Mouse (Mus musculus): Measurements from ENCODE around the gene Itga4. TPM values are rescaled to one million over a fixed set of nuclear protein-coding genes. Genes with fewer than 3 reads are reported as not detected.

The Itga4 gene
- polyA plus RNA-seq, 1 experiment from 2014 or later = 3.1 TPM

- H3K4me3 ChIP-seq (replicated peaks; ENCODE audit: low read length) = no peak overlapping the region
- peaks cover 12% of the 10 kb centered on the region for H3K4me1 ChIP-seq (replicated peaks; ENCODE audit: control insufficient read depth, insufficient read depth, low read length)
- peaks cover 4% of the 10 kb centered on the region; the same call in 1 of the 2 replicates for H3K27me3 ChIP-seq (replicated peaks; ENCODE audit: control insufficient read depth, insufficient read depth, low read length)
- no peaks in the 10 kb centered on the region for H3K9me3 ChIP-seq (ENCODE audit: control insufficient read depth, low read length)
- no peak overlapping the region for H3K4me2 ChIP-seq (ENCODE audit: low read length)
- H3K27ac ChIP-seq (ENCODE audit: low read length) = no peak overlapping the region
- ATAC-seq = no peak
- no peaks in the 10 kb centered on the region for H3K36me3 ChIP-seq (ENCODE audit: control insufficient read depth, insufficient read depth)
- 76% methylated on average over 4 of the region's 4 CpGs for whole genome bisulfite sequencing
- H3K9ac ChIP-seq (replicated peaks; ENCODE audit: low read depth, low read length) = no peak overlapping the region
Measured at GRCm38 (mm10) chr2:79256880-79257279, 1.7 kb downstream of the Itga4 start.

- H3K4me2 ChIP-seq (ENCODE audit: low read length) = no peak overlapping the region
Measured at GRCm38 (mm10) chr2:79257411-79257810, 2.2 kb downstream of the Itga4 start.

GRCm38 (mm10) chr2:79259326-79259725 lies 4.1 kb downstream of the Itga4 start:
- Histone ChIP-seq H3K4me2 (ENCODE audit: low read length) (no peak overlapping the region), H3K36me3 (ENCODE audit: control insufficient read depth, insufficient read depth) (no peaks in the 10 kb centered on the region), H3K4me1 (replicated peaks; ENCODE audit: control insufficient read depth, insufficient read depth, low read length) (peaks cover 12% of the 10 kb centered on the region), H3K9me3 (ENCODE audit: control insufficient read depth, low read length) (no peaks in the 10 kb centered on the region), H3K27me3 (replicated peaks; ENCODE audit: control insufficient read depth, insufficient read depth, low read length) (peaks cover 4% of the 10 kb centered on the region; the same call in 1 of the 2 replicates), H3K9ac (replicated peaks; ENCODE audit: low read depth, low read length) (no peak overlapping the region), H3K27ac (ENCODE audit: low read length) (no peak overlapping the region), H3K4me3 (replicated peaks; ENCODE audit: low read length) (no peak overlapping the region)
- 77% methylated on average over 4 of the region's 4 CpGs for WGBS
- ATAC-seq = no peak

More at GRCm38 (mm10) chr2:79257411-79257810, 2.2 kb downstream of the Itga4 start:
- Histone ChIP-seq H3K9ac (replicated peaks; ENCODE audit: low read depth, low read length) (no peak overlapping the region), H3K9me3 (ENCODE audit: control insufficient read depth, low read length) (no peaks in the 10 kb centered on the region), H3K27me3 (replicated peaks; ENCODE audit: control insufficient read depth, insufficient read depth, low read length) (peaks cover 4% of the 10 kb centered on the region; the same call in 1 of the 2 replicates), H3K4me3 (replicated peaks; ENCODE audit: low read length) (no peak overlapping the region), H3K4me1 (replicated peaks; ENCODE audit: control insufficient read depth, insufficient read depth, low read length) (peaks cover 12% of the 10 kb centered on the region), H3K36me3 (ENCODE audit: control insufficient read depth, insufficient read depth) (no peaks in the 10 kb centered on the region), H3K27ac (ENCODE audit: low read length) (no peak overlapping the region)
- 74% methylated on average over 4 of the region's 4 CpGs for WGBS
- no peak for ATAC-seq

- Histone ChIP-seq H3K27me3 (replicated peaks; ENCODE audit: control insufficient read depth, insufficient read depth, low read length) (no peaks in the 10 kb centered on the region), H3K9me3 (ENCODE audit: control insufficient read depth, low read length) (no peaks in the 10 kb centered on the region), H3K9ac (replicated peaks; ENCODE audit: low read depth, low read length) (no peak overlapping the region), H3K4me2 (ENCODE audit: low read length) (no peak overlapping the region), H3K4me3 (replicated peaks; ENCODE audit: low read length) (no peak overlapping the region), H3K4me1 (replicated peaks; ENCODE audit: control insufficient read depth, insufficient read depth, low read length) (no peaks in the 10 kb centered on the region), H3K27ac (ENCODE audit: low read length) (no peak overlapping the region), H3K36me3 (ENCODE audit: control insufficient read depth, insufficient read depth) (no peaks in the 10 kb centered on the region)
- ATAC-seq = no peak
- 49% methylated on average over 4 of the region's 4 CpGs for WGBS
Measured at GRCm38 (mm10) chr2:79265665-79266064, 10.4 kb downstream of the Itga4 start.

GRCm38 (mm10) chr2:79266480-79266879 lies 11.3 kb downstream of the Itga4 start:
- Histone ChIP-seq H3K27ac (ENCODE audit: low read length) (no peak overlapping the region), H3K9me3 (ENCODE audit: control insufficient read depth, low read length) (no peaks in the 10 kb centered on the region), H3K4me1 (replicated peaks; ENCODE audit: control insufficient read depth, insufficient read depth, low read length) (no peaks in the 10 kb centered on the region), H3K36me3 (ENCODE audit: control insufficient read depth, insufficient read depth) (no peaks in the 10 kb centered on the region), H3K4me2 (ENCODE audit: low read length) (no peak overlapping the region), H3K27me3 (replicated peaks; ENCODE audit: control insufficient read depth, insufficient read depth, low read length) (no peaks in the 10 kb centered on the region), H3K9ac (replicated peaks; ENCODE audit: low read depth, low read length) (no peak overlapping the region), H3K4me3 (replicated peaks; ENCODE audit: low read length) (no peak overlapping the region)
- no peak for ATAC-seq
- 95% methylated on average over 3 of the region's 3 CpGs for WGBS

- 87% methylated on average over 3 of the region's 3 CpGs for WGBS
Measured at GRCm38 (mm10) chr2:79267181-79267580, 12.0 kb downstream of the Itga4 start.

GRCm38 (mm10) chr2:79268863-79269262 lies 13.6 kb downstream of the Itga4 start:
- no peak overlapping the region for H3K9ac ChIP-seq (replicated peaks; ENCODE audit: low read depth, low read length)
- H3K27me3 ChIP-seq (replicated peaks; ENCODE audit: control insufficient read depth, insufficient read depth, low read length) = no peaks in the 10 kb centered on the region
- H3K27ac ChIP-seq (ENCODE audit: low read length) = no peak overlapping the region
- H3K36me3 ChIP-seq (ENCODE audit: control insufficient read depth, insufficient read depth) = no peaks in the 10 kb centered on the region
- 84% methylated on average over 4 of the region's 4 CpGs for WGBS
- H3K4me3 ChIP-seq (replicated peaks; ENCODE audit: low read length) = no peak overlapping the region
- ATAC-seq = no peak
- H3K4me1 ChIP-seq (replicated peaks; ENCODE audit: control insufficient read depth, insufficient read depth, low read length) = no peaks in the 10 kb centered on the region
- no peak overlapping the region for H3K4me2 ChIP-seq (ENCODE audit: low read length)
- no peaks in the 10 kb centered on the region for H3K9me3 ChIP-seq (ENCODE audit: control insufficient read depth, low read length)

More at GRCm38 (mm10) chr2:79267181-79267580, 12.0 kb downstream of the Itga4 start:
- no peak overlapping the region for H3K4me2 ChIP-seq (ENCODE audit: low read length)
- no peak overlapping the region for H3K27ac ChIP-seq (ENCODE audit: low read length)
- H3K4me1 ChIP-seq (replicated peaks; ENCODE audit: control insufficient read depth, insufficient read depth, low read length) = no peaks in the 10 kb centered on the region
- no peak overlapping the region for H3K9ac ChIP-seq (replicated peaks; ENCODE audit: low read depth, low read length)
- H3K4me3 ChIP-seq (replicated peaks; ENCODE audit: low read length) = no peak overlapping the region
- no peaks in the 10 kb centered on the region for H3K36me3 ChIP-seq (ENCODE audit: control insufficient read depth, insufficient read depth)
- no peaks in the 10 kb centered on the region for H3K9me3 ChIP-seq (ENCODE audit: control insufficient read depth, low read length)
- ATAC-seq = no peak
- no peaks in the 10 kb centered on the region for H3K27me3 ChIP-seq (replicated peaks; ENCODE audit: control insufficient read depth, insufficient read depth, low read length)

GRCm38 (mm10) chr2:79270034-79270535 lies 14.9 kb downstream of the Itga4 start:
- no peak overlapping the region for H3K9ac ChIP-seq (replicated peaks; ENCODE audit: low read depth, low read length)
- 59% methylated on average over 3 of the region's 3 CpGs for WGBS
- H3K4me1 ChIP-seq (replicated peaks; ENCODE audit: control insufficient read depth, insufficient read depth, low read length) = no peaks in the 10 kb centered on the region
- H3K4me2 ChIP-seq (ENCODE audit: low read length) = no peak overlapping the region
- no peaks in the 10 kb centered on the region for H3K36me3 ChIP-seq (ENCODE audit: control insufficient read depth, insufficient read depth)
- H3K27me3 ChIP-seq (replicated peaks; ENCODE audit: control insufficient read depth, insufficient read depth, low read length) = no peaks in the 10 kb centered on the region
- no peak for ATAC-seq
- H3K9me3 ChIP-seq (ENCODE audit: control insufficient read depth, low read length) = no peaks in the 10 kb centered on the region
- no peak overlapping the region for H3K27ac ChIP-seq (ENCODE audit: low read length)
- H3K4me3 ChIP-seq (replicated peaks; ENCODE audit: low read length) = no peak overlapping the region

- 93% methylated on average over 4 of the region's 4 CpGs for WGBS
- ATAC-seq = no peak
- Histone ChIP-seq H3K36me3 (ENCODE audit: control insufficient read depth, insufficient read depth) (no peaks in the 10 kb centered on the region), H3K9me3 (ENCODE audit: control insufficient read depth, low read length) (no peaks in the 10 kb centered on the region), H3K4me3 (replicated peaks; ENCODE audit: low read length) (no peak overlapping the region), H3K9ac (replicated peaks; ENCODE audit: low read depth, low read length) (no peak overlapping the region), H3K4me1 (replicated peaks; ENCODE audit: control insufficient read depth, insufficient read depth, low read length) (no peaks in the 10 kb centered on the region), H3K4me2 (ENCODE audit: low read length) (no peak overlapping the region), H3K27me3 (replicated peaks; ENCODE audit: control insufficient read depth, insufficient read depth, low read length) (no peaks in the 10 kb centered on the region), H3K27ac (ENCODE audit: low read length) (no peak overlapping the region)
Measured at GRCm38 (mm10) chr2:79271838-79272237, 16.6 kb downstream of the Itga4 start.

GRCm38 (mm10) chr2:79278581-79278980 lies 23.4 kb downstream of the Itga4 start:
- H3K4me3 ChIP-seq (replicated peaks; ENCODE audit: low read length) = no peak overlapping the region
- H3K9ac ChIP-seq (replicated peaks; ENCODE audit: low read depth, low read length) = no peak overlapping the region
- ATAC-seq = no peak
- no peaks in the 10 kb centered on the region for H3K9me3 ChIP-seq (ENCODE audit: control insufficient read depth, low read length)
- no peak overlapping the region for H3K27ac ChIP-seq (ENCODE audit: low read length)
- no peaks in the 10 kb centered on the region for H3K27me3 ChIP-seq (replicated peaks; ENCODE audit: control insufficient read depth, insufficient read depth, low read length)
- no peak overlapping the region for H3K4me2 ChIP-seq (ENCODE audit: low read length)
- no peaks in the 10 kb centered on the region; the same call in 1 of the 2 replicates for H3K36me3 ChIP-seq (ENCODE audit: control insufficient read depth, insufficient read depth)
- H3K4me1 ChIP-seq (replicated peaks; ENCODE audit: control insufficient read depth, insufficient read depth, low read length) = no peaks in the 10 kb centered on the region
